Mouse (Mus musculus) kidney, adult 2 months (tissue): ENCODE measurements around the gene Cnn1.

Experiments
- CTCF ChIP-seq: fragments of 200-500 bp; conservative IDR thresholded peaks from 2 replicates; pipeline ENCODE4 v1.5.1; 2011; ENCODE audit warnings: low read depth, mild to moderate bottlenecking, control low read depth, low read length, moderate library complexity, mixed read lengths; ENCODE audit not compliant: insufficient read depth, insufficient read length
- POLR2A ChIP-seq: fragments of 200-500 bp; IDR thresholded peaks from one replicate; pipeline ENCODE4 v1.6.1; 2011; ENCODE audit warnings: low read depth, low read length, control low read depth

GRCm38 (mm10) chr9:22138480-22138879 lies 39.5 kb downstream of the Cnn1 start:
- TF ChIP-seq POLR2A (no peak), CTCF (peak; percentile 90)
